Mouse (Mus musculus) erythroblast, embryonic 14.5 days (primary cell): Measurements from ENCODE around the gene Rps27l.

Experiments used
- GATA1 ChIP-seq: IDR thresholded peaks from 2 replicates; pipeline ENCODE4 v1.6.1; 2012; ENCODE audit warnings: low read length, inconsistent platforms, mixed read lengths
- TAL1 ChIP-seq: IDR thresholded peaks from 3 replicates; pipeline ENCODE4 v1.6.1; 2012; ENCODE audit warnings: low read length, inconsistent platforms, mixed read lengths

- TF ChIP-seq GATA1 (no peak), TAL1 (no peak)
These were observed 28.5 kb upstream of the Rps27l start for GRCm38 (mm10) chr9:66917216-66917891.
